Mouse (Mus musculus): ENCODE measurements around the gene Zscan2. TPM values are rescaled to one million over a fixed set of nuclear protein-coding genes. Genes with fewer than 3 reads are reported as not detected.

Zscan2 gene
- polyA plus RNA-seq, 1 experiment from 2014 or later, result 2.3 TPM

GRCm38 (mm10) chr7:80864831-80865230 is 4.1 kb downstream of the Zscan2 start:
- Histone ChIP-seq H3K36me3 (ENCODE audit: control insufficient read depth, insufficient read depth, low read length) (peaks cover 27% of the 10 kb centered on the region), H3K4me2 (ENCODE audit: low read depth, low read length) (peak overlapping the region; percentile 16; the same call in 1 of the 2 replicates), H3K4me1 (replicated peaks; ENCODE audit: control insufficient read depth, insufficient read depth, low read length) (peaks cover 28% of the 10 kb centered on the region), H3K27me3 (ENCODE audit: control insufficient read depth, insufficient read depth, low read depth, low read length) (no peaks in the 10 kb centered on the region), H3K27ac (ENCODE audit: low read length) (peak overlapping the region; percentile 73), H3K9ac (ENCODE audit: low read length) (no peak overlapping the region; the same call in 1 of the 2 replicates), H3K9me3 (ENCODE audit: control insufficient read depth, low read length) (no peaks in the 10 kb centered on the region), H3K4me3 (ENCODE audit: low read length) (no peak overlapping the region)
- WGBS, result 58% methylated on average over 8 of the region's 8 CpGs
- ATAC-seq (ENCODE audit: low read depth), result peak; percentile 11; the same call in 1 of the 2 replicates

- H3K4me2 ChIP-seq (ENCODE audit: low read depth, low read length), result 0 out of 2 replicates have a peak overlapping the region, but pooled peaks have one; percentile 16
- ATAC-seq (ENCODE audit: low read depth), result no peak
- H3K9ac ChIP-seq (ENCODE audit: low read length), result no peak overlapping the region
- H3K27ac ChIP-seq (ENCODE audit: low read length), result peak overlapping the region; percentile 73
- no peaks in the 10 kb centered on the region for H3K9me3 ChIP-seq (ENCODE audit: control insufficient read depth, low read length)
- peaks cover 28% of the 10 kb centered on the region for H3K4me1 ChIP-seq (replicated peaks; ENCODE audit: control insufficient read depth, insufficient read depth, low read length)
- H3K4me3 ChIP-seq (ENCODE audit: low read length), result no peak overlapping the region
- H3K36me3 ChIP-seq (ENCODE audit: control insufficient read depth, insufficient read depth, low read length), result peaks cover 32% of the 10 kb centered on the region
- 83% methylated on average over 7 of the region's 7 CpGs for WGBS
- H3K27me3 ChIP-seq (ENCODE audit: control insufficient read depth, insufficient read depth, low read depth, low read length), result no peaks in the 10 kb centered on the region
Observed at GRCm38 (mm10) chr7:80865521-80865920, 4.8 kb downstream of the Zscan2 start.

GRCm38 (mm10) chr7:80866514-80867147 is 5.9 kb downstream of the Zscan2 start:
- H3K9me3 ChIP-seq (ENCODE audit: control insufficient read depth, low read length), result no peaks in the 10 kb centered on the region
- 47% methylated on average over 7 of the region's 7 CpGs for WGBS
- no peak for ATAC-seq (ENCODE audit: low read depth)
- H3K4me2 ChIP-seq (ENCODE audit: low read depth, low read length), result no peak overlapping the region
- H3K36me3 ChIP-seq (ENCODE audit: control insufficient read depth, insufficient read depth, low read length), result peaks cover 38% of the 10 kb centered on the region
- H3K4me1 ChIP-seq (replicated peaks; ENCODE audit: control insufficient read depth, insufficient read depth, low read length), result peaks cover 26% of the 10 kb centered on the region
- no peak overlapping the region for H3K4me3 ChIP-seq (ENCODE audit: low read length)
- peak overlapping the region; percentile 32; the same call in 1 of the 2 replicates for H3K9ac ChIP-seq (ENCODE audit: low read length)
- peak overlapping the region; percentile 48 for H3K27ac ChIP-seq (ENCODE audit: low read length)
- H3K27me3 ChIP-seq (ENCODE audit: control insufficient read depth, insufficient read depth, low read depth, low read length), result no peaks in the 10 kb centered on the region

- no peak for ATAC-seq (ENCODE audit: low read depth)
- 85% methylated on average over 2 of the region's 2 CpGs for WGBS
- H3K36me3 ChIP-seq (ENCODE audit: control insufficient read depth, insufficient read depth, low read length), result peaks cover 46% of the 10 kb centered on the region
Observed at GRCm38 (mm10) chr7:80868686-80869085, 8.0 kb downstream of the Zscan2 start.

GRCm38 (mm10) chr7:80873038-80873437 is 12.3 kb downstream of the Zscan2 start:
- no peak overlapping the region for H3K9ac ChIP-seq (ENCODE audit: low read length)
- ATAC-seq (ENCODE audit: low read depth), result no peak
- peaks cover 58% of the 10 kb centered on the region for H3K36me3 ChIP-seq (ENCODE audit: control insufficient read depth, insufficient read depth, low read length)
- 0 out of 2 replicates have a peak, but pooled peaks cover 2% of the 10 kb centered on the region for H3K9me3 ChIP-seq (ENCODE audit: control insufficient read depth, low read length)
- H3K4me1 ChIP-seq (replicated peaks; ENCODE audit: control insufficient read depth, insufficient read depth, low read length), result no peaks in the 10 kb centered on the region
- H3K4me3 ChIP-seq (ENCODE audit: low read length), result no peak overlapping the region
- no peaks in the 10 kb centered on the region for H3K27me3 ChIP-seq (ENCODE audit: control insufficient read depth, insufficient read depth, low read depth, low read length)
- H3K27ac ChIP-seq (ENCODE audit: low read length), result no peak overlapping the region
- 81% methylated on average over 5 of the region's 5 CpGs for WGBS
- no peak overlapping the region for H3K4me2 ChIP-seq (ENCODE audit: low read depth, low read length)

More at GRCm38 (mm10) chr7:80868686-80869085, 8.0 kb downstream of the Zscan2 start:
- Histone ChIP-seq H3K9me3 (ENCODE audit: control insufficient read depth, low read length) (0 out of 2 replicates have a peak, but pooled peaks cover 2% of the 10 kb centered on the region), H3K4me3 (ENCODE audit: low read length) (no peak overlapping the region), H3K4me2 (ENCODE audit: low read depth, low read length) (no peak overlapping the region), H3K27me3 (ENCODE audit: control insufficient read depth, insufficient read depth, low read depth, low read length) (no peaks in the 10 kb centered on the region), H3K4me1 (replicated peaks; ENCODE audit: control insufficient read depth, insufficient read depth, low read length) (peaks cover 12% of the 10 kb centered on the region), H3K27ac (ENCODE audit: low read length) (no peak overlapping the region), H3K9ac (ENCODE audit: low read length) (no peak overlapping the region)

DNA sequence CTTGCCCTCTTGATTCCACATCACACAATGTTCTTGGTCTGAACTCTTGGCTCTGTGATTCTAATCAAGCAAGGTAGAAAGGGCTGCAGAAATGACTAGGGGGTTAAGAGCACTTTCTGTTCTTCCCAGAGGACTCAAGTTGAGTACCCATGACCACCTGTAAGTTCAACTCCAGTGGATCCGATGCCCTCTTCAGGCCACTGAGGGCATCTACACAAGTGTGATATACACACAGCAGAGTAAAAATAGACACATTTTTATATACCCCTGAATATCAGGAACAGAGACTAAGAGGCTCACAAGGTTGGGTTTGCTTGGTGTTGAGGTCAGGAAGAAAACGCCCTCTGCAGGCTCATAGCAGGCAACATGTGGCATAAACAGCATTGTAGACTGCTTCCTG is 12.9 kb downstream of the Zscan2 start:
- no peak overlapping the region for H3K9ac ChIP-seq (ENCODE audit: low read length)
- H3K27ac ChIP-seq (ENCODE audit: low read length), result no peak overlapping the region
- no peak overlapping the region for H3K4me2 ChIP-seq (ENCODE audit: low read depth, low read length)
- H3K4me1 ChIP-seq (replicated peaks; ENCODE audit: control insufficient read depth, insufficient read depth, low read length), result no peaks in the 10 kb centered on the region
- WGBS, result 94% methylated on average over 2 of the region's 2 CpGs
- 0 out of 2 replicates have a peak, but pooled peaks cover 2% of the 10 kb centered on the region for H3K9me3 ChIP-seq (ENCODE audit: control insufficient read depth, low read length)
- no peaks in the 10 kb centered on the region for H3K27me3 ChIP-seq (ENCODE audit: control insufficient read depth, insufficient read depth, low read depth, low read length)
- ATAC-seq (ENCODE audit: low read depth), result no peak
- H3K4me3 ChIP-seq (ENCODE audit: low read length), result no peak overlapping the region
- H3K36me3 ChIP-seq (ENCODE audit: control insufficient read depth, insufficient read depth, low read length), result peaks cover 54% of the 10 kb centered on the region

DNA sequence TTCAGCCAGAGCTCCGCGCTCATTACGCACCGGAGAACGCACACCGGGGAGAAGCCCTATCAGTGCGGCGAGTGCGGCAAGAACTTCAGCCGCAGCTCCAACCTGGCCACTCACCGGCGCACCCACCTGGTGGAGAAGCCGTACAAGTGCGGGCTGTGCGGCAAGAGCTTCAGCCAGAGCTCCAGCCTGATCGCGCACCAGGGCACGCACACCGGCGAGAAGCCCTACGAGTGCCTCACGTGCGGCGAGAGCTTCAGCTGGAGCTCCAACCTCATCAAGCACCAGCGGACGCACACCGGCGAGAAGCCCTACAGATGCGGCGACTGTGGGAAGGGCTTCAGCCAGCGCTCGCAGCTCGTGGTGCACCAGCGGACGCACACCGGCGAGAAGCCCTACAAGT is 15.0 kb downstream of the Zscan2 start:
- ATAC-seq (ENCODE audit: low read depth), result 0 out of 2 replicates have a peak, but pooled peaks have one; percentile 36
- H3K27me3 ChIP-seq (ENCODE audit: control insufficient read depth, insufficient read depth, low read depth, low read length), result no peaks in the 10 kb centered on the region
- no peak overlapping the region for H3K9ac ChIP-seq (ENCODE audit: low read length)
- H3K4me2 ChIP-seq (ENCODE audit: low read depth, low read length), result no peak overlapping the region
- H3K36me3 ChIP-seq (ENCODE audit: control insufficient read depth, insufficient read depth, low read length), result peaks cover 41% of the 10 kb centered on the region
- no peak overlapping the region for H3K4me3 ChIP-seq (ENCODE audit: low read length)
- H3K9me3 ChIP-seq (ENCODE audit: control insufficient read depth, low read length), result 0 out of 2 replicates have a peak, but pooled peaks cover 2% of the 10 kb centered on the region
- H3K27ac ChIP-seq (ENCODE audit: low read length), result no peak overlapping the region
- 57% methylated on average over 37 of the region's 37 CpGs for WGBS
- no peaks in the 10 kb centered on the region for H3K4me1 ChIP-seq (replicated peaks; ENCODE audit: control insufficient read depth, insufficient read depth, low read length)

- no peaks in the 10 kb centered on the region for H3K27me3 ChIP-seq (ENCODE audit: control insufficient read depth, insufficient read depth, low read depth, low read length)
- ATAC-seq (ENCODE audit: low read depth), result peak; percentile 91
- H3K27ac ChIP-seq (ENCODE audit: low read length), result no peak overlapping the region
- H3K9ac ChIP-seq (ENCODE audit: low read length), result no peak overlapping the region
- no peaks in the 10 kb centered on the region for H3K4me1 ChIP-seq (replicated peaks; ENCODE audit: control insufficient read depth, insufficient read depth, low read length)
- WGBS, result 16% methylated on average over 14 of the region's 14 CpGs
- peak overlapping the region; percentile 15; the same call in 1 of the 2 replicates for H3K4me3 ChIP-seq (ENCODE audit: low read length)
- H3K36me3 ChIP-seq (ENCODE audit: control insufficient read depth, insufficient read depth, low read length), result no peaks in the 10 kb centered on the region; the same call in 1 of the 2 replicates
- H3K4me2 ChIP-seq (ENCODE audit: low read depth, low read length), result peak overlapping the region; percentile 49
- no peaks in the 10 kb centered on the region for H3K9me3 ChIP-seq (ENCODE audit: control insufficient read depth, low read length)
Observed at GRCm38 (mm10) chr7:80882830-80883505, 22.2 kb downstream of the Zscan2 start.

DNA sequence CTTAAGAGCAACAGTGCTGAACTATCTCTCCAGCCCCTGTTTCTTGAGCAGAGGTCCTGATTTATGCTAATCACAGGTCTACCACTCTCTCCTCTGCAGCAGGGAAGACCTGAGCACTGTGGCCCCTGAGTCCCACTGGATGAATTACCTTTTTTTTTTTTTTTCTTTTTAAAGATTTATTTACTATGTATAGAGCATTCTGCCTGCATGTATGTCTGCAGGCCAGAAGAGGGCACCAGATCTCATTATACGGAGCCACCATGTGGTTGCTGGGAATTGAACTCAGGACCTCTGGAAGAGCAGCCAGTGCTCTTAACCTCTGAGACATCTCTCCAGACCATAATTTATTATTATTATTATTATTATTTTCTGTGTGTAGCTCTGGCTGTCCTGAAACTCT is 24.9 kb downstream of the Zscan2 start:
- Histone ChIP-seq H3K4me1 (replicated peaks; ENCODE audit: control insufficient read depth, insufficient read depth, low read length) (peaks cover 4% of the 10 kb centered on the region; the same call in 1 of the 2 replicates), H3K27ac (ENCODE audit: low read length) (no peak overlapping the region), H3K4me3 (ENCODE audit: low read length) (no peak overlapping the region), H3K9ac (ENCODE audit: low read length) (no peak overlapping the region), H3K36me3 (ENCODE audit: control insufficient read depth, insufficient read depth, low read length) (peaks cover 2% of the 10 kb centered on the region; the same call in 1 of the 2 replicates), H3K9me3 (ENCODE audit: control insufficient read depth, low read length) (no peaks in the 10 kb centered on the region), H3K4me2 (ENCODE audit: low read depth, low read length) (no peak overlapping the region), H3K27me3 (ENCODE audit: control insufficient read depth, insufficient read depth, low read depth, low read length) (no peaks in the 10 kb centered on the region)
- ATAC-seq (ENCODE audit: low read depth), result no peak
- 21% methylated on average over 1 of the region's 1 CpGs for WGBS

All from lung, embryonic 16.5 days (tissue).